Mouse (Mus musculus): Measurements from ENCODE around the gene Hic2.

GRCm38 (mm10) chr16:17226496-17226895, 6.9 kb upstream of the Hic2 start:
- no peak for TF ChIP-seq CTCF (IDR thresholded peaks at IDR 0.05; ENCODE audit: extremely low read depth, insufficient read length, insufficient replicate concordance, low read depth, low read length)
- no peak for TF ChIP-seq POLR2A (IDR thresholded peaks at IDR 0.05; ENCODE audit: low read depth, low read length)
